Mouse (Mus musculus) kidney, embryonic 16.5 days (tissue): Measurements from ENCODE around the gene Surf4. TPM values are rescaled to one million over a fixed set of nuclear protein-coding genes. Genes with fewer than 3 reads are reported as not detected.

Experiments
- ATAC-seq: fragments of 200-750 bp; cut with Nextera tagmentation; 2 replicates; pipeline ENCODE4 v1.8.0; 2017; ENCODE audit warnings: moderate TSS enrichment; ENCODE audit not compliant: low FRiP score, low TSS enrichment
- H3K27ac ChIP-seq: fragments of 300-500 bp; sonication (generic); 2 replicates; pipeline ENCODE4 v1.5.1; 2014; ENCODE audit warnings: low read length
- H3K27me3 ChIP-seq: fragments of 300-500 bp; sonication (generic); 2 replicates; pipeline ENCODE4 v1.6.1; 2014; ENCODE audit warnings: low read length, control low read depth, mixed read lengths; ENCODE audit not compliant: insufficient read depth
- H3K36me3 ChIP-seq: fragments of 300-500 bp; sonication (generic); 2 replicates; pipeline ENCODE4 v1.6.1; 2014; ENCODE audit warnings: low read length, control low read depth, mixed read lengths; ENCODE audit not compliant: insufficient read depth
- H3K4me1 ChIP-seq: fragments of 300-500 bp; sonication (generic); 2 replicates; pipeline ENCODE4 v1.6.1; 2014; ENCODE audit warnings: low read length, control low read depth, mixed read lengths; ENCODE audit not compliant: insufficient read depth
- H3K4me2 ChIP-seq: fragments of 300-500 bp; sonication (generic); replicated peaks from 2 replicates; pipeline ENCODE4 v1.6.1; 2014; ENCODE audit warnings: low read depth, low read length
- H3K4me3 ChIP-seq: fragments of 300-500 bp; sonication (generic); 2 replicates; pipeline ENCODE4 v1.5.1; 2014; ENCODE audit warnings: mild to moderate bottlenecking, low read length
- H3K9ac ChIP-seq: fragments of 300-500 bp; sonication (generic); replicated peaks from 2 replicates; pipeline ENCODE4 v1.6.1; 2014; ENCODE audit warnings: low read length
- H3K9me3 ChIP-seq: fragments of 300-500 bp; sonication (generic); 2 replicates; pipeline ENCODE4 v1.6.1; 2016; ENCODE audit warnings: low read length, control low read depth
- WGBS: fragments of 180-500 bp; shearing (Covaris S2); extraction: QIAGEN DNeasy Blood & Tissue Kit; methylation state at CpG from one replicate; pipeline ENCODE4 v1.1.7; 2014; 5-methylcytosine and 5-hydroxymethylcytosine counted together
- polyA plus RNA-seq: library from polyadenylated mRNA; unstranded; fragments of >200 nt; fragmentation: Nextera tagmentation; extraction: Ambion mirVana; gene quantifications from 2 replicates; pipeline ENCODE4 v1.2.1, GENCODE M21; 2015

Surf4 gene
- polyA plus RNA-seq, 1 experiment from 2014 or later: 248 TPM

- Histone ChIP-seq H3K4me1 (peaks cover 20% of the 10 kb centered on the region), H3K9me3 (no peaks in the 10 kb centered on the region), H3K9ac (peak overlapping the region; percentile 99), H3K27me3 (no peaks in the 10 kb centered on the region), H3K27ac (peak overlapping the region; percentile 93), H3K4me3 (peak overlapping the region; percentile 68), H3K36me3 (peaks cover 26% of the 10 kb centered on the region), H3K4me2 (peak overlapping the region; percentile 65)
- under 1% methylated on average over 45 of the region's 49 CpGs for WGBS
- no peak; the same call in none of the 2 replicates for ATAC-seq
Observed at GRCm38 (mm10) chr2:26932473-26933303, 1.0 kb downstream of the Surf4 start.

GRCm38 (mm10) chr2:26930390-26930789, 3.3 kb downstream of the Surf4 start:
- Histone ChIP-seq H3K9me3 (no peaks in the 10 kb centered on the region), H3K4me1 (peaks cover 20% of the 10 kb centered on the region), H3K9ac (no peak overlapping the region), H3K4me3 (no peak overlapping the region), H3K27me3 (no peaks in the 10 kb centered on the region), H3K4me2 (no peak overlapping the region), H3K36me3 (peaks cover 38% of the 10 kb centered on the region), H3K27ac (no peak overlapping the region)
- no peak for ATAC-seq
- 50% methylated on average over 1 of the region's 1 CpGs for WGBS

- no peaks in the 10 kb centered on the region for H3K9me3 ChIP-seq
- H3K9ac ChIP-seq: no peak overlapping the region
- 90% methylated on average over 6 of the region's 6 CpGs for WGBS
- no peak overlapping the region for H3K4me3 ChIP-seq
- no peaks in the 10 kb centered on the region for H3K27me3 ChIP-seq
- H3K27ac ChIP-seq: no peak overlapping the region
- H3K36me3 ChIP-seq: peaks cover 61% of the 10 kb centered on the region
- no peak overlapping the region for H3K4me2 ChIP-seq
- no peak for ATAC-seq
- H3K4me1 ChIP-seq: peaks cover 17% of the 10 kb centered on the region
Observed at GRCm38 (mm10) chr2:26927745-26928476, 5.8 kb downstream of the Surf4 start.

- H3K27me3 ChIP-seq: no peaks in the 10 kb centered on the region
- no peak overlapping the region for H3K27ac ChIP-seq
- H3K4me3 ChIP-seq: no peak overlapping the region
- H3K4me1 ChIP-seq: peaks cover 15% of the 10 kb centered on the region
- no peak overlapping the region for H3K4me2 ChIP-seq
- no peaks in the 10 kb centered on the region for H3K9me3 ChIP-seq
- H3K36me3 ChIP-seq: peaks cover 78% of the 10 kb centered on the region
- no peak for ATAC-seq
- WGBS: 73% methylated on average over 9 of the region's 9 CpGs
- no peak overlapping the region for H3K9ac ChIP-seq
Observed at GRCm38 (mm10) chr2:26921784-26922183, 11.9 kb downstream of the Surf4 start.

- Histone ChIP-seq H3K4me3 (no peak overlapping the region), H3K27me3 (no peaks in the 10 kb centered on the region), H3K36me3 (peaks cover 69% of the 10 kb centered on the region), H3K4me2 (no peak overlapping the region), H3K9me3 (no peaks in the 10 kb centered on the region), H3K4me1 (peaks cover 21% of the 10 kb centered on the region), H3K9ac (no peak overlapping the region), H3K27ac (no peak overlapping the region)
- no peak for ATAC-seq
- 84% methylated on average over 6 of the region's 6 CpGs for whole genome bisulfite sequencing
Observed at GRCm38 (mm10) chr2:26920190-26920855, 13.4 kb downstream of the Surf4 start.

DNA sequence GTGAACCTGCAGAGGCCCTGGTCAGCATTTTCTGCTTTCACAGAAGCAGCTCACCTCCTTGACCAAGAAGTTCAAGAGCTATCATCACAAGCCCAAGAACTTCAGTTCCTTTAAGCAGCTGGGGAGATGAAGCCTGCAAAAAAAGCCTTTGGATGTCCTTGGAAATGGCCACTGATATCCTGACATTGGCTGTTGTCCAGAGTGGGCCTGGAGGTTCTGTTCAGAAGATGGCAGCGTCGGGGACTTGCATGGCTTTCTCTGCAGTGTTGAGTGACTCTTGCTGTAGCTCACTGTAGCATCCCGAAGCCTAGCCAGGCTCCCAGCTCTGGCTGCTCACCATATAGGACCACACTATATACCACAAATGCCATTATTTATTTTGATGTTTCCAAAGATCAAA, 14.0 kb downstream of the Surf4 start:
- no peak overlapping the region for H3K27ac ChIP-seq
- H3K4me2 ChIP-seq: no peak overlapping the region
- no peak overlapping the region for H3K9ac ChIP-seq
- peaks cover 28% of the 10 kb centered on the region for H3K4me1 ChIP-seq
- no peaks in the 10 kb centered on the region for H3K9me3 ChIP-seq
- H3K4me3 ChIP-seq: no peak overlapping the region
- H3K36me3 ChIP-seq: peaks cover 63% of the 10 kb centered on the region
- no peak for ATAC-seq
- H3K27me3 ChIP-seq: no peaks in the 10 kb centered on the region
- 88% methylated on average over 3 of the region's 3 CpGs for WGBS

DNA sequence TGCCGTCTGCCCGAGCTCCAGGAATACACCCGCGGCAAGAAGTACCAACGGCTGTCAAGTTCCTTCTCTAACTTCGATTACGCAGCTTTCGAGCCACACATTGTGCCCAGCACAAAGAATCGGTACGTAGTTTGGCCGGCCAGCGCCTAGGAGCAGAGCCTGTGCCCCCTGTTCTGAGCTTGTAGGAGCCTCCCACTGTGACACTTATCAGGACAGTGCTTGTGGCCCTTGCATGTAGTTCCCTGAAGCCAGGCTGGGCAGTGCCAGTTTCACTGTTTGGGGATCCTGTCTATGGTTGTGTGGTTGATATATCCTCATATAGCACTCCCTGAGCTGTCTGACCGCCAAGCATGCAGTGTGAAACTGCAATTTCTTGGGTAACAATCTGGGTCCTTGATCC, 17.0 kb downstream of the Surf4 start:
- H3K4me3 ChIP-seq: peak overlapping the region; percentile 88
- peak; percentile 29; the same call in 1 of the 2 replicates for ATAC-seq
- WGBS: 2% methylated on average over 13 of the region's 13 CpGs
- H3K9me3 ChIP-seq: no peaks in the 10 kb centered on the region
- H3K4me1 ChIP-seq: peaks cover 39% of the 10 kb centered on the region
- H3K27me3 ChIP-seq: no peaks in the 10 kb centered on the region
- H3K36me3 ChIP-seq: peaks cover 65% of the 10 kb centered on the region
- peak overlapping the region; percentile 91 for H3K27ac ChIP-seq
- H3K9ac ChIP-seq: peak overlapping the region; percentile 89
- H3K4me2 ChIP-seq: peak overlapping the region; percentile 97

DNA sequence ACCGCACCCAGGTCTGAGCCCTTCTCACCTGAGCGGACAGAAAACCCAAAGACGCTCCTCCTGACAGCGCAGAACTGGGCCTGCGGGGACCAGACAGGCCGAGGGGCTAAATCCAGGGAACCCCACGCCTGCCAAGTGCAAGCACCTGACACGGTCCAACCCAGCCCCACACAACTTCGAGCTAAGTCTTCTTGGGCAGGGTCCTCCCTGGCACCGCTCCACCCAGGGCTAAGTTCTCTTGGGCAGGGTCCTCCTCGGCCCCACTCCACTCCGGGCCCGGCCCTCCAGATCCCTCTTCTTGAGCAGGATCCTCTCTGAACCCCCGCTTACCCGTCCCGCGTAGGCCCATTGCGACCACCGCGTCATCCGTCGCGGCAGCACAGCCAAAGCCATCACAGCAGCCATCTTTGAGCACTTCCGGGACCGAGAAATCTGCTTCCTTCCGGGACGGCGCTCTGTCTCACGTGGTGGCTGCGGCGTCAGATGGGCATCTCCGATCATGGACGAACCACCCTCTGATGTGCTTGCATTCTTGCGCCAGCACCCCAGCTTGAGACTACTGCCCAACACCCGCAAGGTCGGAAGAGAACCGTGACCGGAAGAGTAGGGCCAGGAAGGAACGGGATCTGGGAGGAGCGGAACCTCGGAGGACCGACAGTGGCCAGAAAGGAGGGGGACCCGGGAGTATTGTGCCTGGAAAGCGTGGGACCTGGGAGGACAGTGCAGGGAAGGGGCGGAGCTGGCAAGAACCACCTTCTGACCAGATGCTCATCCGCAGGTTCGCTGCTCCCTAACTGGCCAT, 17.6 kb downstream of the Surf4 start, which contains the start of the genes Surf2 and Surf1:
TSS of gene Surf2 (plus strand) at position 441 of the 802 bp plus-strand sequence.
TSS of gene Surf1 (minus strand) at position 604 of the 802 bp plus-strand sequence.
- Histone ChIP-seq H3K9ac (peak within 1 kb of the TSS; percentile 89), H3K4me2 (peak within 1 kb of the TSS; percentile 97), H3K27ac (peak within 1 kb of the TSS; percentile 91), H3K9me3 (no peaks in the 10 kb centered on the region), H3K36me3 (peaks cover 63% of the 10 kb centered on the region), H3K4me1 (peaks cover 42% of the 10 kb centered on the region), H3K27me3 (no peaks in the 10 kb centered on the region), H3K4me3 (peak within 1 kb of the TSS; percentile 88)
- peak; percentile 80 for ATAC-seq
- WGBS: under 1% methylated on average over 47 of the region's 47 CpGs
